8 mouse cellular contexts compared by ENCODE assay signal in the genomic region with DNA sequence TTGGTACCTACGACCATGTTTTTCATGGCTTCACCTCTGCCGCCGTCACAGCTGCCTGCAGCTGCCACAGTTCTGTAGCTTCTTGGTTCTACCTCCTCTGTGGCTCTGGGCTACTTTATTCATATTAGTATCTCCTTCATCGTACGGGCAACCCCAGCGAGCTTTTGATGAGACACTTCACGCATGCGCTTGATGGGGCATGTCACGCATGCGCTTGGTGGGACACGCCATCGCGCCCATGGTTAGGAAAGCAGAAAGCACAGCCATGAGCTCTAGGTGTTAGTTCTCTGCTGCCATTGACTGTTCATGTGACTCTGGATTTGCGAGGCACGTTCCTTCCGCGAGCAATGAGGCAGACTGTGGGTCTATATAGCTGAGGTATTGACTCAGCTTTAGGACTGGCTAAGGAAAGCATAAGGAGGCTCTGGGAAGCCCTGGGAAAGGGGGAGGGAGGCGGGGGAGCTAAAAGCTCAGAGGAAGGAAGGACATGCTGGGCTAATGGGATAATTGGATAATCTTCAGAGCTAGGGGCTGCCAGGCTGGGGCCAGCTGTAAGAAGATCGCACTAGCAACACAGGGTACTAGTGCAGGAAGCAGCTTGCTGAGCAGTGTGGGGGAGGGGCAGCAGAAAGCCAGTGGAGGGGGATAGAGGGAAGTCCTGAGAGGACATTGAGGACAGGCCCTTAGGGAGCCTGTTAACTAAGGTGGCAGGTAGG. TPM values are rescaled to one million over a fixed set of nuclear protein-coding genes. Genes with fewer than 3 reads are reported as not detected.
DNase-seq lines count a peak whose midpoint lies in the region; ATAC-seq and TF ChIP-seq lines count a peak whose summit lies in the region.

No protein-coding gene starts in this region.

- H3K4me2 ChIP-seq in hindbrain, embryonic 15.5 days: no peak overlapping the region

- H3K27me3 ChIP-seq in hindbrain, embryonic 15.5 days: no peaks in the 10 kb centered on the region

- no peaks in the 10 kb centered on the region for H3K4me1 ChIP-seq in lung, adult 2 months (ENCODE audit: control insufficient read depth, insufficient read depth, low read length)
- peaks cover 6% of the 10 kb centered on the region for H3K4me1 ChIP-seq in hindbrain, embryonic 15.5 days (replicated peaks)

- H3K9ac ChIP-seq in hindbrain, embryonic 15.5 days: no peak overlapping the region

- peak overlapping the region; percentile 24; the same call in 1 of the 2 replicates for H3K27ac ChIP-seq in gastrocnemius, adult 2 months
- H3K27ac ChIP-seq in hindbrain, embryonic 15.5 days (replicated peaks): 0 out of 2 replicates have a peak overlapping the region, but pooled peaks have one; percentile 1

- no peaks in the 10 kb centered on the region for H3K9me3 ChIP-seq in hindbrain, embryonic 15.5 days

- no peak for DNase-seq in gastrocnemius, adult 2 months
- no peak for DNase-seq in gastrocnemius, postnatal 36 days
- DNase-seq in lung, postnatal 10 days: peak; percentile 60
- DNase-seq in lung, adult 2 months: no peak
- peak; percentile 75 for DNase-seq in retina, embryonic 14.5 days (ENCODE audit: low spot score)
- DNase-seq in cerebellum, adult 9-11 months: no peak
- no peak for DNase-seq in thymus, postnatal 25 days

- TF ChIP-seq POLR2A in lung, adult 2 months (IDR thresholded peaks at IDR 0.05; ENCODE audit: borderline replicate concordance, extremely low read depth, low read depth, low read length): no peak

- ATAC-seq in hindbrain, embryonic 15.5 days (ENCODE audit: low FRiP score, low read depth): peak; percentile 64; the same call in 1 of the 2 replicates

- TF ChIP-seq CTCF in gastrocnemius, adult 2 months (IDR thresholded peaks at IDR 0.05): no peak
- TF ChIP-seq CTCF in lung, adult 2 months (IDR thresholded peaks at IDR 0.05; ENCODE audit: insufficient read depth, low read length): no peak

- WGBS in lung, adult 2 months: 80% methylated on average over 19 of the region's 19 CpGs
- WGBS in hindbrain, embryonic 15.5 days: 81% methylated on average over 19 of the region's 19 CpGs

- intact Hi-C loops in gastrocnemius, adult 2 months (cut with DNase I): no loop called here
- intact Hi-C loops in gastrocnemius, postnatal 36 days (cut with DNase I): no loop called here

- no peaks in the 10 kb centered on the region for H3K36me3 ChIP-seq in hindbrain, embryonic 15.5 days

- 0 out of 2 replicates have a peak overlapping the region, but pooled peaks have one; percentile 0 for H3K4me3 ChIP-seq in gastrocnemius, adult 2 months
- H3K4me3 ChIP-seq in lung, adult 2 months (replicated peaks; ENCODE audit: extremely low read depth, low read depth, low read length): no peak overlapping the region
- H3K4me3 ChIP-seq in hindbrain, embryonic 15.5 days: no peak overlapping the region

RNA-seq across cellular contexts. Expression of a gene that starts 43.4 kb away (rescaled TPM):
- total RNA-seq in gastrocnemius, adult 2 months (2021): not detected
- total RNA-seq in gastrocnemius, postnatal 36 days (2021): not detected
- polyA plus RNA-seq in lung, adult 2 months (2012; rRNA removed): 0.35 and 0.59 TPM in 2 replicates
- polyA plus RNA-seq in hindbrain, embryonic 15.5 days (2015; fragmentation: Nextera tagmentation; extraction: Ambion mirVana): 0.47 and 0.49 TPM in 2 replicates

Comparison
In these comparisons a context has a peak if more than half of its experiments do, and no peak if none do; other contexts are left out.
1. DNase-seq: peak in lung, postnatal 10 days (single experiment) and retina, embryonic 14.5 days (single experiment); none in gastrocnemius, adult 2 months (single experiment), gastrocnemius, postnatal 36 days (0 of 2), lung, adult 2 months (single experiment), cerebellum, adult 9-11 months (single experiment) and thymus, postnatal 25 days (single experiment).